Mouse (Mus musculus) C2C12 (cell line): ENCODE results near the gene Mycbpap.

Experiments
- CTCF ChIP-seq: IDR thresholded peaks from one replicate; pipeline ENCODE4 v1.5.1; 2011; ENCODE audit not compliant: control insufficient read depth, insufficient read depth, insufficient read length
- MAX ChIP-seq: IDR thresholded peaks from one replicate; pipeline ENCODE4 v1.6.1; 2011; ENCODE audit warnings: mild to moderate bottlenecking, control low read depth

GRCm38 (mm10) chr11:94471740-94472584 is 49.6 kb downstream of the Mycbpap start:
- TF ChIP-seq MAX (no peak), CTCF (no peak)
